Mouse (Mus musculus): ENCODE data around the gene Tctex1d2. TPM values are rescaled to one million over a fixed set of nuclear protein-coding genes. Genes with fewer than 3 reads are reported as not detected.
A peak's percentile ranks its signal among the peaks of the same experiment; 100 is the strongest.
"Not testable (repeated sequence)": the region's sequence is repeated elsewhere in the genome, so short reads cannot be mapped to it uniquely, and the experiment has no call there.

The Tctex1d2 gene
- polyA plus RNA-seq, 1 experiment = 12.0 TPM

- WGBS = 79% methylated on average over 3 of the region's 3 CpGs
- H3K4me3 ChIP-seq (ENCODE audit: insufficient read depth, low read depth, low read length) = no peak overlapping the region
- DNase-seq = no peak
- no peaks in the 10 kb centered on the region for H3K27me3 ChIP-seq (replicated peaks; ENCODE audit: control insufficient read depth, insufficient read depth, low read length)
- peaks cover 1% of the 10 kb centered on the region; the same call in 1 of the 2 replicates for H3K36me3 ChIP-seq (ENCODE audit: control insufficient read depth, insufficient read depth, low read length)
- TF ChIP-seq POLR2A (IDR thresholded peaks at IDR 0.05; ENCODE audit: low read depth, low read length) (no peak), CTCF (conservative IDR thresholded peaks at IDR 0.05; ENCODE audit: insufficient read depth, insufficient read length, low read depth, low read length) (no peak)
- 0 out of 2 replicates have a peak overlapping the region, but pooled peaks have one; percentile 38 for H3K27ac ChIP-seq (ENCODE audit: insufficient read depth, low read depth, low read length)
- peaks cover 26% of the 10 kb centered on the region; the same call in 1 of the 2 replicates for H3K4me1 ChIP-seq (ENCODE audit: control insufficient read depth, insufficient read depth, low read length)
These were observed 21.9 kb downstream of the Tctex1d2 start for GRCm38 (mm10) chr16:32441432-32441831.

GRCm38 (mm10) chr16:32444615-32445014 lies 25.1 kb downstream of the Tctex1d2 start:
- WGBS = 90% methylated on average over 3 of the region's 3 CpGs
- DNase-seq; H3K36me3 ChIP-seq (ENCODE audit: control insufficient read depth, insufficient read depth, low read length); H3K27me3 ChIP-seq (replicated peaks; ENCODE audit: control insufficient read depth, insufficient read depth, low read length); H3K27ac ChIP-seq (ENCODE audit: insufficient read depth, low read depth, low read length); H3K4me3 ChIP-seq (ENCODE audit: insufficient read depth, low read depth, low read length): not testable (repeated sequence)
- peaks cover 18% of the 10 kb centered on the region; the same call in 1 of the 2 replicates for H3K4me1 ChIP-seq (ENCODE audit: control insufficient read depth, insufficient read depth, low read length)

GRCm38 (mm10) chr16:32445558-32445957 lies 26.1 kb downstream of the Tctex1d2 start:
- peak; percentile 51 for DNase-seq
- WGBS = 73% methylated on average over 1 of the region's 1 CpGs
- 0 out of 2 replicates have a peak overlapping the region, but pooled peaks have one; percentile 14 for H3K27ac ChIP-seq (ENCODE audit: insufficient read depth, low read depth, low read length)

GRCm38 (mm10) chr16:32446563-32447138 lies 27.1 kb downstream of the Tctex1d2 start:
- TF ChIP-seq CTCF (conservative IDR thresholded peaks at IDR 0.05; ENCODE audit: insufficient read depth, insufficient read length, low read depth, low read length) (no peak), POLR2A (IDR thresholded peaks at IDR 0.05; ENCODE audit: low read depth, low read length) (no peak)

More at GRCm38 (mm10) chr16:32445558-32445957, 26.1 kb downstream of the Tctex1d2 start:
- TF ChIP-seq POLR2A (IDR thresholded peaks at IDR 0.05; ENCODE audit: low read depth, low read length) (no peak), CTCF (conservative IDR thresholded peaks at IDR 0.05; ENCODE audit: insufficient read depth, insufficient read length, low read depth, low read length) (no peak)
- peaks cover 21% of the 10 kb centered on the region; the same call in 1 of the 2 replicates for H3K4me1 ChIP-seq (ENCODE audit: control insufficient read depth, insufficient read depth, low read length)
- peaks cover 1% of the 10 kb centered on the region; the same call in 1 of the 2 replicates for H3K36me3 ChIP-seq (ENCODE audit: control insufficient read depth, insufficient read depth, low read length)
- H3K27me3 ChIP-seq (replicated peaks; ENCODE audit: control insufficient read depth, insufficient read depth, low read length) = no peaks in the 10 kb centered on the region
- no peak overlapping the region for H3K4me3 ChIP-seq (ENCODE audit: insufficient read depth, low read depth, low read length)

GRCm38 (mm10) chr16:32449665-32450064 lies 30.2 kb downstream of the Tctex1d2 start:
- Histone ChIP-seq H3K4me3 (ENCODE audit: insufficient read depth, low read depth, low read length) (no peak overlapping the region), H3K36me3 (ENCODE audit: control insufficient read depth, insufficient read depth, low read length) (no peaks in the 10 kb centered on the region; the same call in 1 of the 2 replicates), H3K4me1 (ENCODE audit: control insufficient read depth, insufficient read depth, low read length) (peaks cover 22% of the 10 kb centered on the region; the same call in 1 of the 2 replicates), H3K27me3 (replicated peaks; ENCODE audit: control insufficient read depth, insufficient read depth, low read length) (no peaks in the 10 kb centered on the region), H3K27ac (ENCODE audit: insufficient read depth, low read depth, low read length) (no peak overlapping the region)
- no peak for DNase-seq
- WGBS = 72% methylated on average over 3 of the region's 3 CpGs
- no peak for TF ChIP-seq CTCF (conservative IDR thresholded peaks at IDR 0.05; ENCODE audit: insufficient read depth, insufficient read length, low read depth, low read length)
- no peak for TF ChIP-seq POLR2A (IDR thresholded peaks at IDR 0.05; ENCODE audit: low read depth, low read length)

More at GRCm38 (mm10) chr16:32446563-32447138, 27.1 kb downstream of the Tctex1d2 start:
- H3K4me3 ChIP-seq (ENCODE audit: insufficient read depth, low read depth, low read length) = no peak overlapping the region
- no peaks in the 10 kb centered on the region for H3K27me3 ChIP-seq (replicated peaks; ENCODE audit: control insufficient read depth, insufficient read depth, low read length)
- DNase-seq = no peak
- H3K4me1 ChIP-seq (ENCODE audit: control insufficient read depth, insufficient read depth, low read length) = peaks cover 17% of the 10 kb centered on the region; the same call in 1 of the 2 replicates
- WGBS = 77% methylated on average over 2 of the region's 2 CpGs
- no peak overlapping the region for H3K27ac ChIP-seq (ENCODE audit: insufficient read depth, low read depth, low read length)
- peaks cover 1% of the 10 kb centered on the region; the same call in 1 of the 2 replicates for H3K36me3 ChIP-seq (ENCODE audit: control insufficient read depth, insufficient read depth, low read length)

GRCm38 (mm10) chr16:32450133-32450532 lies 30.6 kb downstream of the Tctex1d2 start:
- H3K4me3 ChIP-seq (ENCODE audit: insufficient read depth, low read depth, low read length) = no peak overlapping the region
- H3K27me3 ChIP-seq (replicated peaks; ENCODE audit: control insufficient read depth, insufficient read depth, low read length) = no peaks in the 10 kb centered on the region
- H3K36me3 ChIP-seq (ENCODE audit: control insufficient read depth, insufficient read depth, low read length) = no peaks in the 10 kb centered on the region; the same call in 1 of the 2 replicates
- DNase-seq = no peak
- no peak for TF ChIP-seq POLR2A (IDR thresholded peaks at IDR 0.05; ENCODE audit: low read depth, low read length)
- TF ChIP-seq CTCF (conservative IDR thresholded peaks at IDR 0.05; ENCODE audit: insufficient read depth, insufficient read length, low read depth, low read length) = no peak
- 88% methylated on average over 2 of the region's 2 CpGs for WGBS
- no peak overlapping the region for H3K27ac ChIP-seq (ENCODE audit: insufficient read depth, low read depth, low read length)
- peaks cover 22% of the 10 kb centered on the region; the same call in 1 of the 2 replicates for H3K4me1 ChIP-seq (ENCODE audit: control insufficient read depth, insufficient read depth, low read length)

- no peak for DNase-seq
- H3K36me3 ChIP-seq (ENCODE audit: control insufficient read depth, insufficient read depth, low read length) = no peaks in the 10 kb centered on the region; the same call in 1 of the 2 replicates
- H3K27me3 ChIP-seq (replicated peaks; ENCODE audit: control insufficient read depth, insufficient read depth, low read length) = no peaks in the 10 kb centered on the region
- no peak overlapping the region for H3K27ac ChIP-seq (ENCODE audit: insufficient read depth, low read depth, low read length)
- WGBS = 91% methylated on average over 8 of the region's 8 CpGs
- H3K4me3 ChIP-seq (ENCODE audit: insufficient read depth, low read depth, low read length) = no peak overlapping the region
- peaks cover 17% of the 10 kb centered on the region; the same call in 1 of the 2 replicates for H3K4me1 ChIP-seq (ENCODE audit: control insufficient read depth, insufficient read depth, low read length)
- TF ChIP-seq POLR2A (IDR thresholded peaks at IDR 0.05; ENCODE audit: low read depth, low read length) (no peak), CTCF (conservative IDR thresholded peaks at IDR 0.05; ENCODE audit: insufficient read depth, insufficient read length, low read depth, low read length) (no peak)
These were observed 33.6 kb downstream of the Tctex1d2 start for GRCm38 (mm10) chr16:32453102-32453501.

Measured in kidney, adult 2 months (tissue).